Mouse (Mus musculus): ENCODE measurements at regions not wholly inside any gene's neighbourhood (a gene's known extent, or its start where the extent isn't known, plus 50 kb on each side); places are given as distances from the start of the nearest gene placed in this dataset.

GRCm38 (mm10) chr8:26731111-26731510, 246.0 kb upstream of the Zfp703 start:
- Histone ChIP-seq H3K4me3 (no peak overlapping the region), H3K27ac (no peak overlapping the region)
- no peak for DNase-seq (ENCODE audit: extremely low spot score in 1 of 2, low spot score in 2 of 2)
- intact Hi-C loops (cut with DNase I) = no loop called here
- TF ChIP-seq CTCF (IDR thresholded peaks at IDR 0.05) = no peak

- intact Hi-C loops (cut with DNase I) = no loop called here
- no peak overlapping the region for H3K4me3 ChIP-seq
- no peak for DNase-seq (ENCODE audit: extremely low spot score in 1 of 2, low spot score in 2 of 2)
These were observed 232.7 kb upstream of the Zfp703 start for GRCm38 (mm10) chr8:26744424-26744823.

GRCm38 (mm10) chr8:26746811-26747210, 230.3 kb upstream of the Zfp703 start:
- Histone ChIP-seq H3K27ac (no peak overlapping the region), H3K4me3 (no peak overlapping the region)
- intact Hi-C loops (cut with DNase I) = no loop called here
- TF ChIP-seq CTCF (IDR thresholded peaks at IDR 0.05) = no peak
- DNase-seq (ENCODE audit: extremely low spot score in 1 of 2, low spot score in 2 of 2) = no peak

More at GRCm38 (mm10) chr8:26744424-26744823, 232.7 kb upstream of the Zfp703 start:
- TF ChIP-seq CTCF (IDR thresholded peaks at IDR 0.05) = no peak
- H3K27ac ChIP-seq = no peak overlapping the region

- Histone ChIP-seq H3K27ac (no peak overlapping the region), H3K4me3 (no peak overlapping the region)
- no peak for TF ChIP-seq CTCF (IDR thresholded peaks at IDR 0.05)
- intact Hi-C loops (cut with DNase I) = no loop called here
- no peak for DNase-seq (ENCODE audit: extremely low spot score in 1 of 2, low spot score in 2 of 2)
These were observed 229.7 kb upstream of the Zfp703 start for GRCm38 (mm10) chr8:26747241-26747972.

- intact Hi-C loops (cut with DNase I) = no loop called here
- H3K27ac ChIP-seq = no peak overlapping the region
These were observed 228.8 kb upstream of the Zfp703 start for GRCm38 (mm10) chr8:26748161-26748971.

GRCm38 (mm10) chr8:26748972-26749291, 228.2 kb upstream of the Zfp703 start:
- intact Hi-C loops (cut with DNase I) = no loop called here

More at GRCm38 (mm10) chr8:26748161-26748971, 228.8 kb upstream of the Zfp703 start:
- peak in 1 of 2 experiments; percentile 12 for DNase-seq (ENCODE audit: extremely low spot score in 1 of 2, low spot score in 2 of 2)
- no peak overlapping the region for H3K4me3 ChIP-seq
- no peak for TF ChIP-seq CTCF (IDR thresholded peaks at IDR 0.05)

GRCm38 (mm10) chr8:26750120-26750519, 227.0 kb upstream of the Zfp703 start:
- intact Hi-C loops (cut with DNase I) = no loop called here
- no peak for DNase-seq (ENCODE audit: extremely low spot score in 1 of 2, low spot score in 2 of 2)
- no peak overlapping the region for H3K27ac ChIP-seq
- no peak overlapping the region for H3K4me3 ChIP-seq
- TF ChIP-seq CTCF (IDR thresholded peaks at IDR 0.05) = no peak

More at GRCm38 (mm10) chr8:26748972-26749291, 228.2 kb upstream of the Zfp703 start:
- no peak overlapping the region for H3K4me3 ChIP-seq
- no peak for DNase-seq (ENCODE audit: extremely low spot score in 1 of 2, low spot score in 2 of 2)
- TF ChIP-seq CTCF (IDR thresholded peaks at IDR 0.05) = no peak
- no peak overlapping the region for H3K27ac ChIP-seq

GRCm38 (mm10) chr8:26751651-26752050, 225.5 kb upstream of the Zfp703 start:
- DNase-seq (ENCODE audit: extremely low spot score in 1 of 2, low spot score in 2 of 2) = peak in 1 of 2 experiments; percentile 22
- H3K4me3 ChIP-seq = no peak overlapping the region
- peak overlapping the region; percentile 30 for H3K27ac ChIP-seq
- intact Hi-C loops (cut with DNase I) = loop anchor here (1.0 kb wide), 1 partner anchor 53 kb away; no protein-coding TSS in a partner anchor
- no peak for TF ChIP-seq CTCF (IDR thresholded peaks at IDR 0.05)

- H3K27ac ChIP-seq = no peak overlapping the region
- intact Hi-C loops (cut with DNase I) = no loop called here
- DNase-seq (ENCODE audit: extremely low spot score in 1 of 2, low spot score in 2 of 2) = no peak
- no peak overlapping the region for H3K4me3 ChIP-seq
- no peak for TF ChIP-seq CTCF (IDR thresholded peaks at IDR 0.05)
These were observed 220.7 kb upstream of the Zfp703 start for GRCm38 (mm10) chr8:26756452-26756851.

GRCm38 (mm10) chr8:26760726-26761125, 216.4 kb upstream of the Zfp703 start:
- TF ChIP-seq CTCF (IDR thresholded peaks at IDR 0.05) = no peak
- intact Hi-C loops (cut with DNase I) = no loop called here
- Histone ChIP-seq H3K27ac (no peak overlapping the region), H3K4me3 (no peak overlapping the region)
- no peak for DNase-seq (ENCODE audit: extremely low spot score in 1 of 2, low spot score in 2 of 2)

GRCm38 (mm10) chr8:26762942-26763778, 214.0 kb upstream of the Zfp703 start:
- no peak overlapping the region for H3K4me3 ChIP-seq
- no peak for TF ChIP-seq CTCF (IDR thresholded peaks at IDR 0.05)
- no peak overlapping the region for H3K27ac ChIP-seq
- no peak for DNase-seq (ENCODE audit: extremely low spot score in 1 of 2, low spot score in 2 of 2)
- intact Hi-C loops (cut with DNase I) = no loop called here

Data from left cerebral cortex, adult 2 months (tissue).